Mouse (Mus musculus) hindbrain, embryonic 11.5 days (tissue): ENCODE measurements around the gene Gpx6. TPM values are rescaled to one million over a fixed set of nuclear protein-coding genes. Genes with fewer than 3 reads are reported as not detected.

Experiments
- ATAC-seq: fragments of 200-750 bp; cut with Nextera tagmentation; 2 replicates; pipeline ENCODE4 v1.8.0; 2017; ENCODE audit warnings: mild to moderate bottlenecking, moderate TSS enrichment, moderate library complexity; ENCODE audit not compliant: low FRiP score
- DNase-seq: peaks from one replicate; pipeline ENCODE4 v3.0.0-alpha.2; 2015; ENCODE audit warnings: low spot score
- H3K27ac ChIP-seq: fragments of 300-500 bp; sonication (generic); 2 replicates; pipeline ENCODE4 v1.5.1; 2014; ENCODE audit warnings: mild to moderate bottlenecking, low read depth, low read length
- H3K27me3 ChIP-seq: fragments of 300-500 bp; sonication (generic); 2 replicates; pipeline ENCODE4 v1.6.1; 2014; ENCODE audit warnings: mild to moderate bottlenecking, low read length, moderate library complexity, mixed read lengths; ENCODE audit not compliant: control insufficient read depth, insufficient read depth
- H3K36me3 ChIP-seq: fragments of 300-500 bp; sonication (generic); 2 replicates; pipeline ENCODE4 v1.6.1; 2014; ENCODE audit warnings: mild to moderate bottlenecking, low read length, moderate library complexity, mixed read lengths; ENCODE audit not compliant: control insufficient read depth, insufficient read depth
- H3K4me1 ChIP-seq: fragments of 300-500 bp; sonication (generic); replicated peaks from 2 replicates; pipeline ENCODE4 v1.6.1; 2014; ENCODE audit warnings: low read length, mixed read lengths; ENCODE audit not compliant: control insufficient read depth, insufficient read depth
- H3K4me2 ChIP-seq: fragments of 300-500 bp; sonication (generic); replicated peaks from 2 replicates; pipeline ENCODE4 v1.6.1; 2014; ENCODE audit warnings: mild to moderate bottlenecking, low read depth, low read length
- H3K4me3 ChIP-seq: fragments of 300-500 bp; sonication (generic); 2 replicates; pipeline ENCODE4 v1.5.1; 2014; ENCODE audit warnings: low read depth, low read length
- H3K9ac ChIP-seq: fragments of 300-500 bp; sonication (generic); 2 replicates; pipeline ENCODE4 v1.6.1; 2014; ENCODE audit warnings: low read depth, low read length
- H3K9me3 ChIP-seq: fragments of 300-500 bp; sonication (generic); 2 replicates; pipeline ENCODE4 v1.6.1; 2016; ENCODE audit warnings: low read length; ENCODE audit not compliant: control insufficient read depth
- WGBS: fragments of 180-500 bp; shearing (Covaris S2); extraction: QIAGEN DNeasy Blood & Tissue Kit; methylation state at CpG from one replicate; pipeline ENCODE4 v1.1.7; 2014; 5-methylcytosine and 5-hydroxymethylcytosine counted together
- polyA plus RNA-seq: library from polyadenylated mRNA; unstranded; fragments of >200 nt; fragmentation: Nextera tagmentation; extraction: Ambion mirVana; gene quantifications from 2 replicates; pipeline ENCODE4 v1.2.1, GENCODE M21; 2014

Gene Gpx6
- polyA plus RNA-seq, 1 experiment from 2014 or later: 0.32 TPM

DNA sequence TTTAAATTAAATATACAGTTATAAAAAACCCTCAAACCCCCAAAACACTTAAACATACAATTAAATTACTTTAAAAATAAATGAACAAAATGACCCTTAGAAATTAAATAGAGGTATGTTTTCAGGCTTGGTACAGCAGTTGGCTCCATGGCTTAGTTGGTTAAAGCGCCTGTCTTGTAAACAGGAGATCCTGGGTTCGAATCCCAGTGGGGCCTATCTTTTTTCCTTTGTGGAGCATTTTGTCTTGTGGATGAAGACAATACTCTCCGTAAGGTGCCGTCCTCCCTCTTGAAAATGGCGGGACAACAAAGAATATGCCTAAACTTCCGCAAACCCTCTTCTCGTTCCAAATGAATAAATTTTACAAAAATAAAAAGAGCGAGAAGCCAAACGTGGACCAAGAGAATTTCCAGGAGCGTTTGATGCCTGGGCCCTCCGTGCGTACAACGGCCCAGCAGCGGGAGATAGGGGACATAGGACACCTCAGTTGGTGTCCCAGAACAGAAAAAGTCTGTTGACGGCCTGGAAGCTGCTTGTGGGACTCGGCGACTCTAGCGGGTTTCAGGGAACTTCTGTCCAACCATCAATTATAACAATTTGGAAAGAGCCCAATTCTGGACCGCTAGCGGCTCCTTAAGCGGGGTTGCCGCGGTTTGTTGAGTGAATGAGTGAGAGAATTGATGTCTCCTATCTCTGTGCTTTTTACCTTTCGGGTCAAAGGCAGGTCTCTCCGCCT is 35.9 kb upstream of the Gpx6 start:
- no peaks in the 10 kb centered on the region for H3K36me3 ChIP-seq
- peak overlapping the region; percentile 42 for H3K4me2 ChIP-seq
- H3K4me3 ChIP-seq: peak overlapping the region; percentile 51
- peak overlapping the region; percentile 53 for H3K9ac ChIP-seq
- H3K4me1 ChIP-seq: peaks cover 3% of the 10 kb centered on the region; the same call in 1 of the 2 replicates
- H3K27ac ChIP-seq: no peak overlapping the region
- peak; percentile 80 for ATAC-seq
- peak; percentile 91 for DNase-seq
- H3K27me3 ChIP-seq: peaks cover 2% of the 10 kb centered on the region
- no peaks in the 10 kb centered on the region for H3K9me3 ChIP-seq
- under 1% methylated on average over 25 of the region's 25 CpGs for WGBS

DNA sequence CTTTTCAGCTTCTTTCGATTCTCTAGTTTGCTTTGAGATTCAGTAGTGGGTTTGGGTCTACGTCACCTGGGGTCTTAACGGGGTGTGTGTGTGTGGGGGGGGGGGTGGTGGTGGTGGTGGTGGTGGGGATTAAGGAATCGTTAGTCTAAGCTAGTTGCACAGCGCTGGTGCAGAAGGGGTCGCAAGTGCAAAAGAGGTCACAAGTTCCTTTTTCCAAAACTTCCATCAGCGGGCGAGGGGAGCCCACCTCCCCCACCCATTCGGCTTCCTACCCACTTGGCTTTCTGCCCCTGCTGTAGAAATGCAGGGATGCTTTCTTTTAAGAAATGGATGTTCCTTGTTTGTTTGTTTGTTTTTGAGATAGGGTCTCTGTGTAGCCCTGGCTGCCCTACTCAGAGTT is 35.4 kb upstream of the Gpx6 start:
- H3K9me3 ChIP-seq: no peaks in the 10 kb centered on the region
- H3K4me1 ChIP-seq: peaks cover 3% of the 10 kb centered on the region; the same call in 1 of the 2 replicates
- H3K27ac ChIP-seq: no peak overlapping the region
- H3K27me3 ChIP-seq: peaks cover 2% of the 10 kb centered on the region
- DNase-seq (no peak), ATAC-seq (no peak)
- peak overlapping the region; percentile 53 for H3K9ac ChIP-seq
- H3K4me2 ChIP-seq: peak overlapping the region; percentile 42
- WGBS: under 1% methylated on average over 9 of the region's 9 CpGs
- peak overlapping the region; percentile 51 for H3K4me3 ChIP-seq
- H3K36me3 ChIP-seq: no peaks in the 10 kb centered on the region

DNA sequence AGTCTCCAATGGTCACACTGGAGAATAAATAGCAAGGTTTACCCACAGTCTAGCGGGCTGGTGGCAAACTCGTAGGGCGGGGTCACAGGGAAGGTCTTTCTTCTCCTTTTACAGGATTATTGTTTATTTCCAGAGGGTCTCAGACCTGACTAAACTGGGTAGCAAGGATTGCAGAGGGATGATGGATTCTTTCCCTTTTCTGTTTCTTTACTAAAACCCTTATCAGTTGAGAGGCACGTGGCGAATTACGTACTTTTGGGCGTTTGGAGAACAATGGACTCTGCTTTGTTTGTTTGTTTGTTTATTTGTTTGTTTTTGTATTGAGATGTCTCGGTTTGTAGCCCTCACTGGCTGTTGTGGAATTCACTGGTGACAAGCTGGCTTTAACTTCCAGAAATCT is 32.8 kb upstream of the Gpx6 start:
- H3K9ac ChIP-seq: peak overlapping the region; percentile 31; the same call in 1 of the 2 replicates
- ATAC-seq (no peak), DNase-seq (no peak)
- H3K4me2 ChIP-seq: peak overlapping the region; percentile 41
- H3K4me1 ChIP-seq: peaks cover 3% of the 10 kb centered on the region; the same call in 1 of the 2 replicates
- 8% methylated on average over 8 of the region's 8 CpGs for WGBS
- H3K27me3 ChIP-seq: peaks cover 2% of the 10 kb centered on the region
- peak overlapping the region; percentile 45 for H3K4me3 ChIP-seq
- no peaks in the 10 kb centered on the region for H3K9me3 ChIP-seq
- H3K27ac ChIP-seq: no peak overlapping the region
- H3K36me3 ChIP-seq: no peaks in the 10 kb centered on the region

DNA sequence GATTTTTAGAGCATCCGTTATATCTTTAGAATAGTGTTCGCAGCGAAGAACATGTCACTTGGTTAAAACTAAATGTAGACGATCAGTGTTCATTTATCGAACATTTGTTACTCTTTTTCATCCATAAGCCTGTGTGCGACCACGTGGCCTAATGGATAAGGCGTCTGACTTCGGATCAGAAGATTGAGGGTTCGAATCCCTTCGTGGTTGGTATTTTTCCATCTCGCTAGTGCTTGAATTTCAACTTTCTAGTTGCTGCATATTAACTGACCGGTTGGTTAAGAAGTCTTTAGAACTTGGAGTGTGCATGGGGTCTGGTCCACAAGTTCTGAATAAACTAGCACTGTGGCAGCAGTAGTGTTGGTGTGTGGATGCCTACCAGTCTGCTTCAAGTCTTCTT is 32.4 kb upstream of the Gpx6 start:
- Histone ChIP-seq H3K4me3 (peak overlapping the region; percentile 45), H3K9me3 (no peaks in the 10 kb centered on the region), H3K27me3 (peaks cover 2% of the 10 kb centered on the region), H3K9ac (peak overlapping the region; percentile 31; the same call in 1 of the 2 replicates), H3K36me3 (no peaks in the 10 kb centered on the region), H3K4me1 (peaks cover 3% of the 10 kb centered on the region; the same call in 1 of the 2 replicates), H3K27ac (no peak overlapping the region), H3K4me2 (peak overlapping the region; percentile 41)
- 0% methylated on average over 13 of the region's 13 CpGs for WGBS
- ATAC-seq (peak; percentile 69), DNase-seq (peak; percentile 94)

DNA sequence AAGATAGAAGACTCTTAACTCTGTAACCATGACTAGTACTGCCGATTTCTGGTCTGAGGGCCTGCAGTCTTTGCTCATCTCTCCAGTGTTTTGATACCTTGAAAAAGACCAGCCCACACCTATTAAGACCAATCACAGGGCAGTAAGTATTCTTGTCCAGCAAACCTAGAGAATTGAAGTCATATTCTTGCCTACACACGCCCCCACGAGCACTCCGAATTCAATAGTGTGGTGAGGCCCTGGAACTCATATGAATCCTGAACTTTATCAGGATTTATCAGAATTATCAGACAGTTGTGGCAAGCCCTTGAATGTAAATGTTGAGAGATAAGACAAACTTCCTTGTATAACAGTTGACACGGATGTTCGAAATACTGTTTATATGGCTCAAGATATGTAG is 19.3 kb upstream of the Gpx6 start, which contains the start of gene Gpx5:
TSS of gene Gpx5 (minus strand) at position 101 of the 400 bp plus-strand sequence.
- H3K27ac ChIP-seq: no peak within 1 kb of the TSS
- H3K9ac ChIP-seq: no peak within 1 kb of the TSS
- no peaks in the 10 kb centered on the region for H3K4me1 ChIP-seq
- no peak within 1 kb of the TSS for H3K4me2 ChIP-seq
- ATAC-seq (no peak), DNase-seq (no peak)
- no peaks in the 10 kb centered on the region for H3K27me3 ChIP-seq
- no peaks in the 10 kb centered on the region for H3K36me3 ChIP-seq
- H3K4me3 ChIP-seq: no peak within 1 kb of the TSS
- WGBS: 93% methylated on average over 6 of the region's 6 CpGs
- H3K9me3 ChIP-seq: no peaks in the 10 kb centered on the region

DNA sequence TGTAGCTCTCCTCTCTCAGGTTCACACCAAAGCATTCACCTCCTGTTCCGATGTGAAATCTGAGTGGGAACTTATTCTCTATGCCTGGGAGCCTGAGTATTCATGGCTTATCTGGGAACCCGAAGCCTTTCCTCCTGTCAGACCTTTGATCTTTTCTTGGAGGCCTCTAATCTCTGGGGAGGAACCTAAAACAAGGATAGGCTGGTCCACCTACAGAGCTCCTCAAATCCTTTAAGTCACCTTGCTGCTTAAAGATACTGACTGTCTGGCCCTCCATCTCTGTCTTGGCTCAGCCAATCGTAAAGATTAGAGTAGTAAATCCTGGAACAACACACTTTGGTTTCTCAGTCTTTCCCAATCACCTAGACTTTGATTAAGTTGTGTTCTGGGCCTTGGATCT is 13.4 kb upstream of the Gpx6 start:
- no peak overlapping the region for H3K4me2 ChIP-seq
- ATAC-seq: no peak
- 57% methylated on average over 3 of the region's 3 CpGs for WGBS
- H3K27ac ChIP-seq: no peak overlapping the region
- H3K36me3 ChIP-seq: no peaks in the 10 kb centered on the region
- no peaks in the 10 kb centered on the region for H3K9me3 ChIP-seq
- H3K9ac ChIP-seq: no peak overlapping the region
- H3K27me3 ChIP-seq: no peaks in the 10 kb centered on the region
- H3K4me3 ChIP-seq: no peak overlapping the region
- no peak for DNase-seq
- no peaks in the 10 kb centered on the region for H3K4me1 ChIP-seq

DNA sequence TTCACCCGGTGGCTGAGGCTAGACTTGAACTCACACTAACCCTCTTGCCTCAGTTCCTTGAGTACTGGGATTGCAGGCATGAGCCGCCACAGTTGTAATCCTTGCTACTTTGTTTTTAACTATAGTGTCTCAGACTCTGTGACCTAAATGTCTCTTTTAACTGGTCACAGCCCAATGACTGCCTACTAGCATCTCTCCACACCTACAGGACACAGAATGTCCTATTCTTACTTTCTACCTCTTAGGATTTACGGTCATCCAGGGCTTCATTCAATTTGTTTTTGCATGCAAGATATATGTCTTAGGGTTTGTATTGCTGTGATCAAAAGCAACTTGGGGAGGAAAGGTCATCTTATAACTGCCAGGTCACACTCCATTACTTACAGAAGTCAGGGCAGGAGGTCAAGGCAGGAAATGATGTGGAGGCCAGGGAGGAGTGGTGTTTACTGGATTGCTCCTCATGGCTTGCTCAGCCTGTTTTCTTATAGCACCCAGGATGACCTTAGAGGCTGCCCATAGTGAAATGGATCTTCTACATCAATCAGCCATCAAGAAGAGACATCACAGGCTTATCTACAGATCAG is 7.3 kb upstream of the Gpx6 start:
- Histone ChIP-seq H3K36me3 (no peaks in the 10 kb centered on the region), H3K4me3 (no peak overlapping the region), H3K27ac (no peak overlapping the region), H3K4me2 (no peak overlapping the region), H3K27me3 (no peaks in the 10 kb centered on the region), H3K9me3 (no peaks in the 10 kb centered on the region), H3K4me1 (no peaks in the 10 kb centered on the region), H3K9ac (no peak overlapping the region)
- no peak for DNase-seq
- ATAC-seq: no peak
- WGBS: 86% methylated on average over 3 of the region's 3 CpGs

DNA sequence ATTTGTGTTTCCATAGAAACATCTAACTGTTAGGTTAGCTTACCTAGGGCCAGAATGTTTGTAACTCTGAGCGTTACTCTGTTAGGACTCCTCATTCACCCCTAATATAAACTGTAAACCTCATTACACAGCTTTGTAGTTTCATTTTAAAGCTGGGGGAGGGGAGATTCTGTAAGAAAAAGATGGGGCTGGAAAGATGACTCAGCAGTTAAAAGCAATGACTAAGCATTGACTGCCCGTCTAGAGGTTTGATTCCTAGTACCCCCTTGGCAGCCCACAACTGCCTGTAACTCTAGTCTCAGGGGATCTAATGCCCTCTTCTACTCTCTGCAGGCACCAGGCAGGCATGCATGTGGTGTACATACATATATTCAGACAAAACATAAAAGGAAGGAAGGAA is 2.1 kb upstream of the Gpx6 start:
- ATAC-seq (no peak), DNase-seq (no peak)
- H3K4me2 ChIP-seq: no peak overlapping the region
- H3K4me3 ChIP-seq: no peak overlapping the region
- H3K9me3 ChIP-seq: no peaks in the 10 kb centered on the region
- H3K27me3 ChIP-seq: no peaks in the 10 kb centered on the region
- WGBS: 74% methylated on average over 2 of the region's 2 CpGs
- H3K9ac ChIP-seq: no peak overlapping the region
- H3K36me3 ChIP-seq: no peaks in the 10 kb centered on the region
- no peak overlapping the region for H3K27ac ChIP-seq
- no peaks in the 10 kb centered on the region for H3K4me1 ChIP-seq

DNA sequence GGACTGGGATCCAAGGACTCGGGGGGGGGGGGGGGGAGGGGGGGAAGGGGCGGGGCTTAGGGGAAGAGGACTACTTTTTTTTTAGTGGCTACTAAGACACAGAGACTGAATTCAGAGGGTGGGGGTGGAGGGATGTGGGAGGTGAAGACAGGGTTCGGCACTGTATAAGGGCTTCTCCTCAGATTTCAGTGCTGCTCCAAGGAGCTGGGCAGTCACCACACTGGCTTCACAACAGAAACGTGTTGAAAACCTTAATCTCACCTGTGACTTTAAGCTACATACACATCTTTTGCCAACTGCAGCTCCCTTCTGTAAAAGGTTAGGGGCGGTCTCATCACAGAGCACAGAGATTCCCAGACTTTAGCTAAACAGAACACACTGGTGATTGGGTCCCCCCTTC is 929 bp downstream of the Gpx6 start:
- no peak overlapping the region for H3K9ac ChIP-seq
- no peaks in the 10 kb centered on the region for H3K4me1 ChIP-seq
- no peaks in the 10 kb centered on the region for H3K27me3 ChIP-seq
- ATAC-seq (no peak), DNase-seq (no peak)
- WGBS: 47% methylated on average over 3 of the region's 5 CpGs
- H3K27ac ChIP-seq: no peak overlapping the region
- no peaks in the 10 kb centered on the region for H3K9me3 ChIP-seq
- no peak overlapping the region for H3K4me3 ChIP-seq
- H3K36me3 ChIP-seq: no peaks in the 10 kb centered on the region
- no peak overlapping the region for H3K4me2 ChIP-seq
